Mouse (Mus musculus): ENCODE measurements around the gene Sec24d. TPM values are rescaled to one million over a fixed set of nuclear protein-coding genes. Genes with fewer than 3 reads are reported as not detected.
"Not testable (repeated sequence)": the region's sequence is repeated elsewhere in the genome, so short reads cannot be mapped to it uniquely, and the experiment has no call there.

Sec24d gene
- polyA plus RNA-seq, 1 experiment from 2014 or later: 20.6 TPM

DNA sequence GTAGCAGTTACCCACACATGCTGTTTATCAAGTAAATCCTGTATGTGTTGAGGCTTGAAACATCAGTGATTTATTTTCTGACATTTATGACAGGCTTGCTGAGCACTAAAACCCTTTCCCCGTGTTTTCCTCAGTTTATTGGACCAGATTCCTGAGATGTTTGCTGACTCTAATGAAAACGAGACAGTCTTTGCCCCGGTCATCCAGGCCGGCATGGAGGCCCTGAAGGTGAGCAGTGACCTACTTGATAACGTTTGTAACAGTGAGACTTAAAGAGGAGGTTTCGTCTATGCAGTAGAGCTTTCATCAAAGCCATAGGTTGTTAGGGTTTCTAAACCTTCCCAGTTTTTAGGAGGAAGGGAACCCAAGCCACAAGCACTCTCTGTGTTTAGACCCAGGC, 76.4 kb downstream of the Sec24d start:
- no peaks in the 10 kb centered on the region for H3K9me3 ChIP-seq (ENCODE audit: control insufficient read depth, low read length)
- no peak for ATAC-seq
- H3K36me3 ChIP-seq (ENCODE audit: control insufficient read depth, insufficient read depth): no peaks in the 10 kb centered on the region
- no peak overlapping the region for H3K9ac ChIP-seq (replicated peaks; ENCODE audit: low read depth, low read length)
- WGBS: 86% methylated on average over 6 of the region's 6 CpGs
- H3K4me3 ChIP-seq (replicated peaks; ENCODE audit: low read length): no peak overlapping the region
- no peak overlapping the region for H3K4me2 ChIP-seq (ENCODE audit: low read length)
- H3K27me3 ChIP-seq (replicated peaks; ENCODE audit: control insufficient read depth, insufficient read depth, low read length): no peaks in the 10 kb centered on the region
- H3K4me1 ChIP-seq (replicated peaks; ENCODE audit: control insufficient read depth, insufficient read depth, low read length): 0 out of 2 replicates have a peak, but pooled peaks cover 2% of the 10 kb centered on the region
- H3K27ac ChIP-seq (ENCODE audit: low read length): no peak overlapping the region

- no peak overlapping the region for H3K9ac ChIP-seq (replicated peaks; ENCODE audit: low read depth, low read length)
- no peaks in the 10 kb centered on the region for H3K27me3 ChIP-seq (replicated peaks; ENCODE audit: control insufficient read depth, insufficient read depth, low read length)
- H3K4me2 ChIP-seq (ENCODE audit: low read length): no peak overlapping the region
- no peak overlapping the region for H3K4me3 ChIP-seq (replicated peaks; ENCODE audit: low read length)
- H3K9me3 ChIP-seq (ENCODE audit: control insufficient read depth, low read length): no peaks in the 10 kb centered on the region
- H3K36me3 ChIP-seq (ENCODE audit: control insufficient read depth, insufficient read depth): no peaks in the 10 kb centered on the region
- WGBS: 67% methylated on average over 12 of the region's 12 CpGs
- peak; percentile 86 for ATAC-seq
- no peak overlapping the region for H3K27ac ChIP-seq (ENCODE audit: low read length)
- H3K4me1 ChIP-seq (replicated peaks; ENCODE audit: control insufficient read depth, insufficient read depth, low read length): 0 out of 2 replicates have a peak, but pooled peaks cover 2% of the 10 kb centered on the region
These were observed 81.0 kb downstream of the Sec24d start for GRCm38 (mm10) chr3:123348080-123348802.

DNA sequence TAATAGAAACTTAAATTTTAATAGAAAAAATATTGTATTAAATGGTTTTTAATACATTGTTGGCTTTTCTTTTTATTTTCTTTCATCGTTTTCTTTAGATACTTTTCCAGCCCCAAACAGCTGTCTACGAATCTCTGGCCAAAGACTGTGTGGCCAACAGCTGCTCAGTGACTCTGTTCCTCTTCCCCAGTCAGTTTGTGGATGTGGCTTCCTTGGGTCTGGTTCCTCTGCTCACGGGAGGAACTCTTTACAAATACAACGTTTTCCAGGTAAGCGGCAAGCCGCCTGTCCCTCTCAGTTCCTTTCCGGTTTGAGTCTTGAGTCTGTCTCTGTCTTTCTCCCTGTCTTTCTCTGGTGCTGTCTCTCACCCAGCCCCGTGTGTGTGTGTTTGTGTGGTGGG, 83.3 kb downstream of the Sec24d start:
- Histone ChIP-seq H3K27me3 (replicated peaks; ENCODE audit: control insufficient read depth, insufficient read depth, low read length) (no peaks in the 10 kb centered on the region), H3K4me3 (replicated peaks; ENCODE audit: low read length) (no peak overlapping the region), H3K9me3 (ENCODE audit: control insufficient read depth, low read length) (no peaks in the 10 kb centered on the region), H3K27ac (ENCODE audit: low read length) (no peak overlapping the region), H3K4me2 (ENCODE audit: low read length) (no peak overlapping the region), H3K4me1 (replicated peaks; ENCODE audit: control insufficient read depth, insufficient read depth, low read length) (0 out of 2 replicates have a peak, but pooled peaks cover 2% of the 10 kb centered on the region), H3K9ac (replicated peaks; ENCODE audit: low read depth, low read length) (no peak overlapping the region), H3K36me3 (ENCODE audit: control insufficient read depth, insufficient read depth) (no peaks in the 10 kb centered on the region)
- WGBS: 83% methylated on average over 8 of the region's 8 CpGs
- ATAC-seq: no peak

- 85% methylated on average over 2 of the region's 2 CpGs for WGBS
- H3K27ac ChIP-seq (ENCODE audit: low read length): no peak overlapping the region
- no peaks in the 10 kb centered on the region for H3K9me3 ChIP-seq (ENCODE audit: control insufficient read depth, low read length)
- ATAC-seq: no peak
- no peaks in the 10 kb centered on the region for H3K36me3 ChIP-seq (ENCODE audit: control insufficient read depth, insufficient read depth)
- no peak overlapping the region for H3K4me2 ChIP-seq (ENCODE audit: low read length)
- 0 out of 2 replicates have a peak, but pooled peaks cover 2% of the 10 kb centered on the region for H3K4me1 ChIP-seq (replicated peaks; ENCODE audit: control insufficient read depth, insufficient read depth, low read length)
- no peaks in the 10 kb centered on the region for H3K27me3 ChIP-seq (replicated peaks; ENCODE audit: control insufficient read depth, insufficient read depth, low read length)
- H3K9ac ChIP-seq (replicated peaks; ENCODE audit: low read depth, low read length): no peak overlapping the region
- no peak overlapping the region for H3K4me3 ChIP-seq (replicated peaks; ENCODE audit: low read length)
These were observed 84.3 kb downstream of the Sec24d start for GRCm38 (mm10) chr3:123351519-123351918.

GRCm38 (mm10) chr3:123353183-123353582, 85.9 kb downstream of the Sec24d start:
- Histone ChIP-seq H3K27ac (ENCODE audit: low read length) (no peak overlapping the region), H3K9me3 (ENCODE audit: control insufficient read depth, low read length) (no peaks in the 10 kb centered on the region), H3K4me1 (replicated peaks; ENCODE audit: control insufficient read depth, insufficient read depth, low read length) (no peaks in the 10 kb centered on the region), H3K9ac (replicated peaks; ENCODE audit: low read depth, low read length) (no peak overlapping the region), H3K36me3 (ENCODE audit: control insufficient read depth, insufficient read depth) (no peaks in the 10 kb centered on the region), H3K27me3 (replicated peaks; ENCODE audit: control insufficient read depth, insufficient read depth, low read length) (no peaks in the 10 kb centered on the region), H3K4me2 (ENCODE audit: low read length) (no peak overlapping the region), H3K4me3 (replicated peaks; ENCODE audit: low read length) (no peak overlapping the region)
- WGBS: 67% methylated on average over 6 of the region's 6 CpGs
- ATAC-seq: no peak

GRCm38 (mm10) chr3:123353661-123354060, 86.4 kb downstream of the Sec24d start:
- Histone ChIP-seq H3K9ac (replicated peaks; ENCODE audit: low read depth, low read length) (no peak overlapping the region), H3K4me3 (replicated peaks; ENCODE audit: low read length) (no peak overlapping the region), H3K27me3 (replicated peaks; ENCODE audit: control insufficient read depth, insufficient read depth, low read length) (no peaks in the 10 kb centered on the region), H3K36me3 (ENCODE audit: control insufficient read depth, insufficient read depth) (no peaks in the 10 kb centered on the region), H3K4me2 (ENCODE audit: low read length) (no peak overlapping the region), H3K4me1 (replicated peaks; ENCODE audit: control insufficient read depth, insufficient read depth, low read length) (no peaks in the 10 kb centered on the region), H3K27ac (ENCODE audit: low read length) (no peak overlapping the region), H3K9me3 (ENCODE audit: control insufficient read depth, low read length) (no peaks in the 10 kb centered on the region)
- 93% methylated on average over 12 of the region's 12 CpGs for WGBS
- ATAC-seq: no peak

- Histone ChIP-seq H3K4me2 (ENCODE audit: low read length) (no peak overlapping the region), H3K4me3 (replicated peaks; ENCODE audit: low read length) (no peak overlapping the region), H3K9ac (replicated peaks; ENCODE audit: low read depth, low read length) (no peak overlapping the region), H3K9me3 (ENCODE audit: control insufficient read depth, low read length) (no peaks in the 10 kb centered on the region), H3K36me3 (ENCODE audit: control insufficient read depth, insufficient read depth) (no peaks in the 10 kb centered on the region), H3K4me1 (replicated peaks; ENCODE audit: control insufficient read depth, insufficient read depth, low read length) (no peaks in the 10 kb centered on the region), H3K27me3 (replicated peaks; ENCODE audit: control insufficient read depth, insufficient read depth, low read length) (no peaks in the 10 kb centered on the region), H3K27ac (ENCODE audit: low read length) (no peak overlapping the region)
- WGBS: 88% methylated on average over 9 of the region's 9 CpGs
- no peak for ATAC-seq
These were observed 87.1 kb downstream of the Sec24d start for GRCm38 (mm10) chr3:123354388-123354787.

GRCm38 (mm10) chr3:123356377-123356991, 89.2 kb downstream of the Sec24d start:
- Histone ChIP-seq H3K36me3 (ENCODE audit: control insufficient read depth, insufficient read depth) (no peaks in the 10 kb centered on the region), H3K9ac (replicated peaks; ENCODE audit: low read depth, low read length) (no peak overlapping the region), H3K9me3 (ENCODE audit: control insufficient read depth, low read length) (no peaks in the 10 kb centered on the region), H3K27me3 (replicated peaks; ENCODE audit: control insufficient read depth, insufficient read depth, low read length) (no peaks in the 10 kb centered on the region), H3K4me2 (ENCODE audit: low read length) (no peak overlapping the region), H3K4me1 (replicated peaks; ENCODE audit: control insufficient read depth, insufficient read depth, low read length) (no peaks in the 10 kb centered on the region), H3K27ac (ENCODE audit: low read length) (no peak overlapping the region), H3K4me3 (replicated peaks; ENCODE audit: low read length) (no peak overlapping the region)
- 82% methylated on average over 4 of the region's 4 CpGs for WGBS
- ATAC-seq: no peak

- not testable (repeated sequence) for H3K9me3 ChIP-seq (ENCODE audit: control insufficient read depth, low read length); H3K4me1 ChIP-seq (replicated peaks; ENCODE audit: control insufficient read depth, insufficient read depth, low read length); ATAC-seq; H3K4me3 ChIP-seq (replicated peaks; ENCODE audit: low read length); H3K27ac ChIP-seq (ENCODE audit: low read length); H3K27me3 ChIP-seq (replicated peaks; ENCODE audit: control insufficient read depth, insufficient read depth, low read length); H3K4me2 ChIP-seq (ENCODE audit: low read length); H3K9ac ChIP-seq (replicated peaks; ENCODE audit: low read depth, low read length)
- H3K36me3 ChIP-seq (ENCODE audit: control insufficient read depth, insufficient read depth): peaks cover 21% of the 10 kb centered on the region
- 97% methylated on average over 2 of the region's 2 CpGs for WGBS
These were observed 99.6 kb downstream of the Sec24d start for GRCm38 (mm10) chr3:123366820-123367219.

Data from forebrain, embryonic 16.5 days (tissue).